Mouse (Mus musculus): ENCODE measurements around the gene Osbpl3.
A peak's percentile ranks its signal among the peaks of the same experiment; 100 is the strongest.

Osbpl3 gene

GRCm38 (mm10) chr6:50368502-50369292 lies 87.3 kb downstream of the Osbpl3 start:
- no peak for DNase-seq

DNA sequence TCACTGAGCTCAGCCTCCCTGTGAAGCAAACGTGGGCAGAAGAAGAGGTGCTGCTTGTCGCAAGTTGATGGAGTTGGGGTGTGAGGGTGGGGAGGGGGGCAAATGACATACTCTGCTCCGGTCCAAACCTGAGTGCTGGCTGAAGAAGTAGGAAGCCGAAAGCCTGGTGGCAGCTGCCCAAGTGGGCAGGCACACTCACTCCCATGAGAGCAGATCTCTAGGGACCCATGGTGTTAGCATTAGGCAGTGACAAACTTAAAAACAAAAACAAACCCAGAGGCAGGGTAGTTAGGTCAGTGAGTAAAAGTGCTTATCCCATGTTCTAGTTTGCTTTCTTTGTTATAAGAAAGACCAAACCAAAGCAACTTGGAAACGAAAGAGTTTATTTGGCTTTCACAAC lies 88.2 kb downstream of the Osbpl3 start:
- no peak for DNase-seq

GRCm38 (mm10) chr6:50366724-50367123 lies 89.3 kb downstream of the Osbpl3 start:
- DNase-seq: no peak

GRCm38 (mm10) chr6:50366319-50366718 lies 89.7 kb downstream of the Osbpl3 start:
- no peak for DNase-seq

DNA sequence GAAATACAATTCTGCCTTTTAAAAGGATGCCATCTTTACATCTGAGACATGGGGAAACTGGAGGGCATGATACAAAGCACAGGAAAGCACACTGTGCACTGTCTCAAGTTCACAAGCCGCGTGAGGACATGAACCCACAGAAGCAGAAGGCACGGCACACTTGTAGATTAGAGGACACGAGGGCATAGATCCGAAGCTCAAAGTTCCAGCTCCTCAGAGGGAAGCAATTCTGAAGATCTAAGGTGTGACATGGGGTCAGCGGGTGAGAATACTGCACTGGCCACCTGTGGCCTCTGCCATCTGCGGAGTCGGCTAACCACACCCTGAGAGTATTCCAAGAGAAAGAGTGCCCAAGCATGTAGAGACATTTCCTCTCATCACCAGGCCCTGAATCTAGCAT lies 91.6 kb downstream of the Osbpl3 start:
- DNase-seq: no peak

GRCm38 (mm10) chr6:50363385-50363784 lies 92.6 kb downstream of the Osbpl3 start:
- DNase-seq: peak; percentile 45

- no peak for DNase-seq
These were observed 93.2 kb downstream of the Osbpl3 start for GRCm38 (mm10) chr6:50362704-50363261.

- no peak for DNase-seq
These were observed 93.8 kb downstream of the Osbpl3 start for GRCm38 (mm10) chr6:50362196-50362595.

DNA sequence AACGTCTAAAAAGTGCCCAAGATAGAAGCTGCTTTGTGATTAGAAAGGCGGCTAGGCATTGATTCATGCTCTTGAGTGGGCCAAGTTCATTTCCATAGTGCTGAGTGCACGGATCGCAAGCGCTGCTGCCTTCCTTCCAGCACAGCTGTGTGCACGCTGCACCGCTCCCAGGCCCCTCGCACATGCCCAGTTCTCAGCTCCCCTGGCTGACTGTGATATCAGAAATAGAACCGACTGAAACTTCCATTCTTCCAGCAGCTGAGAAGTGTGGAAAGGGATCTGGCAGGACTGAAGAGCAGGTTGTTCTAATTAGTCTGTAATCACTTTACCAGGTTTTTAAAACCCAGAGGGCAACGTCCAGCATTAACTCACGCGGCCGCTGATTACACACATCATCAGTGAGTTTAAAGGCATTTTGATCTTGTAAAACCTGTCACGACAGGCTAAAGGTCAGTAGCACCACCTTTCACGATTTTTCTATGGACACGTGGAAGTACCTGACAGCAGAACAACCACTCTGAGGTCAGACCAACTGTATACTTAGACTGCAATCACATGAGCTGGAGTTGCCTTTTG lies 97.8 kb downstream of the Osbpl3 start:
- peak; percentile 52 for DNase-seq

GRCm38 (mm10) chr6:50354688-50355660 lies 101.0 kb downstream of the Osbpl3 start:
- peak; percentile 43 for DNase-seq

- no peak for DNase-seq
These were observed 103.2 kb downstream of the Osbpl3 start for GRCm38 (mm10) chr6:50352812-50353211.

DNA sequence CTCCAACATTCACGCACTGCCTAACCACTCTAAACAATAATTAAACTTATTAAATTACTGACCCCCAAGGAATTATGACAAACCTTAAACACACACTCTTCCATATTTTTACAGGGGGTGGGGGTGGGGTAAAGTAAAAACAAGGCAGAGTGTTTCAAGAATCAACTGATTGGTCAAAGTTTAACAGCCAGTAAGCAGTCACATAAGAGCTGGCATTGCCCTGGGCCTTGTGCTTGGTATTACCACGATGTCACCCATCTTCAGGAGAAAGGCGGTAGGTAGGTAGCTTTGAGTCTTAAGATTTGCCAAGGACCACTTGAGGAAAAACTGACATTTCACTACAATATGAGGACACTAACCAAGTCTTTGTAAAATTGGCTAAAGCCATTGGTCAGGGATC lies 105.1 kb downstream of the Osbpl3 start:
- DNase-seq: no peak

DNA sequence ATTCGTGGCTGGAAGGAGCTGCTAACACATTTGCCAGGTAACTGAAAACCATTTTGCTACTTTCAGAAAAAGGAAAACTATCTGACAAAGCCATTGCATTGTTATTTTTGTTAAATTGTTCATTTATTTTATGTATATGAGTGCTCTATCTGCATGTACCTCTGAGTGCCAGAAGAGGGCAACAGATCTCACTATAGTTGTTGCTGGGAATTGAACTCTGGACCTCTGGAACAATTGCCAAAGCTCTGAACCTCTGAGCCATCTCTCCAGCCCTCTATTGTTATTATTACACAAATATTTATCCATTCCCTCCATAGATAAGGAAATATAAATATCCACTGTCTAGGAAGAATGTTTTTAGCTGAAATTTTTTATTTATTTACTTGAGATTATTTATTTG lies 107.4 kb downstream of the Osbpl3 start:
- no peak for DNase-seq

GRCm38 (mm10) chr6:50346204-50346603 lies 109.8 kb downstream of the Osbpl3 start:
- DNase-seq: peak; percentile 54

- DNase-seq: no peak
These were observed 115.6 kb downstream of the Osbpl3 start for GRCm38 (mm10) chr6:50340226-50340906.

DNA sequence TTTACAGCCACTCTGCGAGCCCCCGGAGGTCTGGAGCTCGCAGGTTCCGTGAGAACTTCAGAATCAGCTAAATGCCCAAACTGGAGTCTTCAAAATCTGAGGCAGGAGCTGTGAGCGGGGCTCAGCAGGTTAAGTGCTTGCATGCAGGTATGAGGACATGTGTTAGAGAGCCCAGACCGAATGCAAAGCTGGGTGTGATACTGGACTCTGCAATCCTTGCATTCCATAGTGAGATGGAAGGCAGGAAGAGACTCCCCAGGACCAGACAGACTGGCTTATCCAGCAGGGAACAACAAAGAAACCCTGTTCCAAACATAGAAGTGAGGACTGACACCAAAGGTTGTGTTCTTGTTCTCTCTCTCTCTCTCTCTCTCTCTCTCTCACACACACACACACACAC lies 118.6 kb downstream of the Osbpl3 start:
- no peak for DNase-seq

DNA sequence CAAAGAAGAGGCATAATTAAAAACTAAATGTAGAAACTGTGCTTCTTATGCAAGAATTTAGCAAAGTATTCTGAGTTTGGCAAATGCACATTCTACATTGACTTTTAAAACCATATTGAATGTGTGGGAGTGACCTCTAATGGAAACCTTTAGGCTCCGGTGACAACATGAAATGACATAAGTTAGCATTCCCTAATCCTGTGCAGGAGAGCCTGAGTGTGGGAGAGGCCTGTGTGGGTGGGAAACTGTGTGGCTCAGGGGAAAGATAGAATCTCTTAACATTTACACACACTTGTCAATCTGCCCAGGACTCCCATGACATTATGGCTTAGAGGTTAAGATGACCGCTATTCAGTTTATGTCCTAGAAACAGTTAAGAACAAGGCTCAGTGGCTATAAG lies 119.6 kb downstream of the Osbpl3 start:
- no peak for DNase-seq

- DNase-seq: peak; percentile 23
These were observed 120.9 kb downstream of the Osbpl3 start for GRCm38 (mm10) chr6:50334846-50335821.

GRCm38 (mm10) chr6:50333346-50333745 lies 122.7 kb downstream of the Osbpl3 start:
- DNase-seq: peak; percentile 75

- DNase-seq: no peak
These were observed 124.5 kb downstream of the Osbpl3 start for GRCm38 (mm10) chr6:50331477-50331876.

DNA sequence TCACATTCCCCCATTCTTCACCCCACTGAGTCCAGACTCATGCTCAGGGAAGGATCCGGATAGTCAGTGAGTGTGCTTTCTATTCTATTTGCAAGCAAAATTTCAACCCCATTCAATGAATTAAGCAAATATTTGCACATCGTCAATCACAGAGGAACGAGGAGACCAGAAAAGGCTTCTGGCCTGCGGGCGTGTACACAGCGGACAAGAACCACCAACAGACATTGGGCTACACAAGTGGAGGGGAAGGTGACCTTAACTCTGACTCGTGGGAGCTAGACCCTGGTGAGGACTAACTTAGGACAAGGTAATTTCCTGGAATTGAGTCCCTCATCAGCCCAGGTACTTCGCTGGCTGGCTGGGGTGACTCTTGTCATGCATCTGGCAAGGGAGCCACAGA lies 126.6 kb downstream of the Osbpl3 start:
- no peak for DNase-seq
